Mouse (Mus musculus) neural tube, embryonic 14.5 days (tissue): ENCODE measurements at regions not wholly inside any gene's neighbourhood (a gene's known extent, or its start where the extent isn't known, plus 50 kb on each side); places are given as distances from the start of the nearest gene placed in this dataset.
A peak's percentile ranks its signal among the peaks of the same experiment; 100 is the strongest.

Source experiments
- ATAC-seq: fragments of 200-750 bp; cut with Nextera tagmentation; 2 replicates; pipeline ENCODE4 v1.8.0; 2017; ENCODE audit warnings: low read depth, mild to moderate bottlenecking, moderate TSS enrichment, moderate library complexity
- H3K27ac ChIP-seq: fragments of 300-500 bp; sonication (generic); 2 replicates; pipeline ENCODE4 v1.5.1; 2014; ENCODE audit warnings: low read depth, mild to moderate bottlenecking, control low read depth, low read length, moderate library complexity, mixed read lengths
- H3K27me3 ChIP-seq: fragments of 300-500 bp; sonication (generic); 2 replicates; pipeline ENCODE4 v1.6.1; 2014; ENCODE audit warnings: low read length; ENCODE audit not compliant: control insufficient read depth, insufficient read depth
- H3K36me3 ChIP-seq: fragments of 300-500 bp; sonication (generic); 2 replicates; pipeline ENCODE4 v1.6.1; 2014; ENCODE audit warnings: low read length, mixed read lengths; ENCODE audit not compliant: control insufficient read depth, insufficient read depth
- H3K4me1 ChIP-seq: fragments of 300-500 bp; sonication (generic); 2 replicates; pipeline ENCODE4 v1.6.1; 2014; ENCODE audit warnings: low read length; ENCODE audit not compliant: control insufficient read depth, insufficient read depth
- H3K4me2 ChIP-seq: fragments of 300-500 bp; sonication (generic); 2 replicates; pipeline ENCODE4 v1.6.1; 2014; ENCODE audit warnings: mild to moderate bottlenecking, low read depth, low read length, control low read depth
- H3K4me3 ChIP-seq: fragments of 300-500 bp; sonication (generic); 2 replicates; pipeline ENCODE4 v1.5.1; 2014; ENCODE audit warnings: low read depth, low read length, control low read depth, mixed read lengths
- H3K9ac ChIP-seq: fragments of 300-500 bp; sonication (generic); replicated peaks from 2 replicates; pipeline ENCODE4 v1.6.1; 2014; ENCODE audit warnings: low read depth, mild to moderate bottlenecking, control low read depth, low read length, mixed read lengths
- H3K9me3 ChIP-seq: fragments of 300-500 bp; sonication (generic); 2 replicates; pipeline ENCODE4 v1.6.1; 2016; ENCODE audit warnings: low read length; ENCODE audit not compliant: control insufficient read depth
- WGBS: fragments of 180-500 bp; shearing (Covaris S2); extraction: QIAGEN DNeasy Blood & Tissue Kit; methylation state at CpG from one replicate; pipeline ENCODE4 v1.1.7; 2014; 5-methylcytosine and 5-hydroxymethylcytosine counted together

GRCm38 (mm10) chr7:83489790-83490189 lies 94.9 kb upstream of the Tmc3 start:
- ATAC-seq, result peak; percentile 65; the same call in 1 of the 2 replicates
- Histone ChIP-seq H3K27ac (no peak overlapping the region), H3K9ac (no peak overlapping the region), H3K4me3 (no peak overlapping the region), H3K27me3 (no peaks in the 10 kb centered on the region), H3K4me1 (no peaks in the 10 kb centered on the region), H3K4me2 (no peak overlapping the region), H3K36me3 (no peaks in the 10 kb centered on the region), H3K9me3 (no peaks in the 10 kb centered on the region)
- 84% methylated on average over 1 of the region's 1 CpGs for WGBS

DNA sequence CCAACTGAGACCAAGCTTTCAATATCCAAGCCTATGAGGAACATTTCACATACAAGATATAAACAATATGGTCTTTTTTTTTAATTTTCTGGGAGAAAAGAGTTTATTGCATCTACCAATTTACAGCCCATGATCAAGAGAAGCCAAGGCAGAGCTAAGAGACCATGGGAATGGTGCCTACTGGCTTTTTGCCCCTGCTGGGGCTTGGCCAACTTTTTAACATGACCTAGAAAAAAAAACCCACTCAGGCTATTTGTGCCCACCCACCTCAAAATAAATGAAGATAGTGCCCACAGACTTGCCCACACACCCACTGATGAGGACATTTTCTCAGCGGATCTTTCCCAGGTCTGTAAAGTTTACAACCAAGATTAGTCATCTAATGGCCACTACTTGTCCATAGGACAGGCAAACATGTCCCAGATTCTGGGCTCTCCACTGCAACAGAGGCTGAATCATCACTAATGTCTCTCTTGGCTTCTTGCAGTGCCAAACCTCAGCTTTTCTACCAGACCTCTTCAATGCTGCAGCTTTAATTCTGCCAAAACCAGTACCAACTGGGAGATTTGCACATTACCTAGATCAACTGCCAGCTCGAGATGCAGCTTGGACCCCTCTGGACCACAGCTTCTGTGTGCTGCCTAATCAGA lies 79.6 kb upstream of the Tmc3 start:
- no peak overlapping the region for H3K9ac ChIP-seq
- H3K9me3 ChIP-seq, result no peaks in the 10 kb centered on the region
- no peaks in the 10 kb centered on the region for H3K4me1 ChIP-seq
- no peaks in the 10 kb centered on the region for H3K36me3 ChIP-seq
- H3K27ac ChIP-seq, result no peak overlapping the region
- no peaks in the 10 kb centered on the region for H3K27me3 ChIP-seq
- no peak for ATAC-seq
- H3K4me3 ChIP-seq, result no peak overlapping the region
- no peak overlapping the region for H3K4me2 ChIP-seq
- WGBS, result 81% methylated on average over 2 of the region's 2 CpGs

GRCm38 (mm10) chr7:83516295-83516694 lies 68.4 kb upstream of the Tmc3 start:
- ATAC-seq, result no peak
- no peaks in the 10 kb centered on the region for H3K4me1 ChIP-seq
- no peaks in the 10 kb centered on the region for H3K27me3 ChIP-seq
- H3K36me3 ChIP-seq, result no peaks in the 10 kb centered on the region
- no peak overlapping the region for H3K4me2 ChIP-seq
- H3K9ac ChIP-seq, result no peak overlapping the region
- no peaks in the 10 kb centered on the region for H3K9me3 ChIP-seq
- H3K27ac ChIP-seq, result no peak overlapping the region
- no peak overlapping the region for H3K4me3 ChIP-seq
- WGBS, result 81% methylated on average over 4 of the region's 4 CpGs

- WGBS, result 91% methylated on average over 7 of the region's 7 CpGs
- Histone ChIP-seq H3K4me1 (no peaks in the 10 kb centered on the region), H3K36me3 (no peaks in the 10 kb centered on the region), H3K9me3 (no peaks in the 10 kb centered on the region), H3K4me2 (no peak overlapping the region), H3K4me3 (no peak overlapping the region), H3K9ac (no peak overlapping the region), H3K27me3 (no peaks in the 10 kb centered on the region), H3K27ac (no peak overlapping the region)
- no peak for ATAC-seq
Observed at GRCm38 (mm10) chr7:83521511-83521910, 63.2 kb upstream of the Tmc3 start.
